Mouse (Mus musculus): Measurements from ENCODE around the gene Hoxd3. TPM values are rescaled to one million over a fixed set of nuclear protein-coding genes. Genes with fewer than 3 reads are reported as not detected.

Gene Hoxd3
- polyA plus RNA-seq, 1 experiment from 2014 or later: 2.9 TPM

GRCm38 (mm10) chr2:74669650-74670235 is 42.0 kb upstream of the Hoxd3 start:
- Histone ChIP-seq H3K9me3 (replicated peaks; ENCODE audit: control insufficient read depth, low read length) (no peaks in the 10 kb centered on the region), H3K4me2 (ENCODE audit: low read depth, low read length) (no peak overlapping the region), H3K4me3 (ENCODE audit: low read depth, low read length) (no peak overlapping the region), H3K4me1 (ENCODE audit: control insufficient read depth, insufficient read depth, low read length) (peaks cover 7% of the 10 kb centered on the region), H3K36me3 (replicated peaks; ENCODE audit: control insufficient read depth, insufficient read depth, low read depth, low read length) (no peaks in the 10 kb centered on the region), H3K27me3 (ENCODE audit: control insufficient read depth, insufficient read depth, low read length) (peaks cover 78% of the 10 kb centered on the region), H3K27ac (replicated peaks; ENCODE audit: low read depth, low read length) (no peak overlapping the region), H3K9ac (replicated peaks; ENCODE audit: low read length) (no peak overlapping the region)
- WGBS: under 1% methylated on average over 14 of the region's 14 CpGs
- DNase-seq (ENCODE audit: low spot score): no peak
- ATAC-seq (replicated peaks; ENCODE audit: insufficient number of reproducible peaks, low FRiP score, low TSS enrichment, low read depth): no peak

DNA sequence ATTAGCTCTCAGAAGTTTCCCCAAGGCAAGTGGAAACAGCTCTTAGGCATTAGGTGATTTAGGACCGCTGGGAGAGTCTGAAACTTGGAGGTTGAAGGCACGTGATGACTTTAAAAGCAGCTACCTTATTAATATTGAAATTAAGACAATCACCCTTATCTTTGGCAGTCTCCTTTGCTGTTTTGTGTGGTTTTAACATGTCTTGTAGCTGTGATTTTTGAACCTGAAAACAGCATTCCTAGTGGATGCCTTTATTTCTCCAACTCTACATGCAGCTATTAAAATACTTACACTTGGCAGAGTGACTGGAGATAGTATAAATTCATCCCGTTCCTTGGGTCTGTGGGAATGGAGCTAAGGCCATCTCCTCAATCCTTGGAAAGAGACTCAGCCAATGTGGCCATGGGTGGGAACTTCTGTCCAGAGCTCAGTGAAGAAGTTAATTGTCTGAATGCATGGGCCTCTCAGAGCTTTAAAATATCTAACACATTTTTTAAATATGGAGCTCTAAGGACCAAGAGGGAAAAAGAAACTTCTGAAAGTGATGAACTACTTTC is 41.0 kb upstream of the Hoxd3 start:
- no peak overlapping the region for H3K9ac ChIP-seq (replicated peaks; ENCODE audit: low read length)
- no peak overlapping the region for H3K4me3 ChIP-seq (ENCODE audit: low read depth, low read length)
- H3K36me3 ChIP-seq (replicated peaks; ENCODE audit: control insufficient read depth, insufficient read depth, low read depth, low read length): no peaks in the 10 kb centered on the region
- ATAC-seq (replicated peaks; ENCODE audit: insufficient number of reproducible peaks, low FRiP score, low TSS enrichment, low read depth) (no peak), DNase-seq (ENCODE audit: low spot score) (no peak)
- no peaks in the 10 kb centered on the region for H3K9me3 ChIP-seq (replicated peaks; ENCODE audit: control insufficient read depth, low read length)
- H3K4me1 ChIP-seq (ENCODE audit: control insufficient read depth, insufficient read depth, low read length): peaks cover 7% of the 10 kb centered on the region
- peaks cover 82% of the 10 kb centered on the region for H3K27me3 ChIP-seq (ENCODE audit: control insufficient read depth, insufficient read depth, low read length)
- no peak overlapping the region for H3K27ac ChIP-seq (replicated peaks; ENCODE audit: low read depth, low read length)
- H3K4me2 ChIP-seq (ENCODE audit: low read depth, low read length): no peak overlapping the region
- WGBS: 2% methylated on average over 3 of the region's 3 CpGs

GRCm38 (mm10) chr2:74671847-74672246 is 39.9 kb upstream of the Hoxd3 start:
- no peaks in the 10 kb centered on the region for H3K9me3 ChIP-seq (replicated peaks; ENCODE audit: control insufficient read depth, low read length)
- WGBS: 3% methylated on average over 5 of the region's 5 CpGs
- peaks cover 83% of the 10 kb centered on the region for H3K27me3 ChIP-seq (ENCODE audit: control insufficient read depth, insufficient read depth, low read length)
- H3K9ac ChIP-seq (replicated peaks; ENCODE audit: low read length): no peak overlapping the region
- H3K36me3 ChIP-seq (replicated peaks; ENCODE audit: control insufficient read depth, insufficient read depth, low read depth, low read length): no peaks in the 10 kb centered on the region
- DNase-seq (ENCODE audit: low spot score): no peak
- no peak for ATAC-seq (replicated peaks; ENCODE audit: insufficient number of reproducible peaks, low FRiP score, low TSS enrichment, low read depth)
- H3K27ac ChIP-seq (replicated peaks; ENCODE audit: low read depth, low read length): no peak overlapping the region
- H3K4me2 ChIP-seq (ENCODE audit: low read depth, low read length): no peak overlapping the region
- no peak overlapping the region for H3K4me3 ChIP-seq (ENCODE audit: low read depth, low read length)
- peaks cover 7% of the 10 kb centered on the region for H3K4me1 ChIP-seq (ENCODE audit: control insufficient read depth, insufficient read depth, low read length)

- Histone ChIP-seq H3K27me3 (ENCODE audit: control insufficient read depth, insufficient read depth, low read length) (peaks cover 84% of the 10 kb centered on the region), H3K4me3 (ENCODE audit: low read depth, low read length) (0 out of 2 replicates have a peak overlapping the region, but pooled peaks have one; percentile 12), H3K27ac (replicated peaks; ENCODE audit: low read depth, low read length) (no peak overlapping the region), H3K9me3 (replicated peaks; ENCODE audit: control insufficient read depth, low read length) (no peaks in the 10 kb centered on the region), H3K9ac (replicated peaks; ENCODE audit: low read length) (no peak overlapping the region; the same call in 1 of the 2 replicates), H3K4me2 (ENCODE audit: low read depth, low read length) (peak overlapping the region; percentile 42), H3K4me1 (ENCODE audit: control insufficient read depth, insufficient read depth, low read length) (peaks cover 7% of the 10 kb centered on the region), H3K36me3 (replicated peaks; ENCODE audit: control insufficient read depth, insufficient read depth, low read depth, low read length) (no peaks in the 10 kb centered on the region)
- WGBS: 1% methylated on average over 40 of the region's 40 CpGs
- DNase-seq (ENCODE audit: low spot score) (peak; percentile 80), ATAC-seq (replicated peaks; ENCODE audit: insufficient number of reproducible peaks, low FRiP score, low TSS enrichment, low read depth) (no peak)
Measured at GRCm38 (mm10) chr2:74672481-74673362, 39.0 kb upstream of the Hoxd3 start.

DNA sequence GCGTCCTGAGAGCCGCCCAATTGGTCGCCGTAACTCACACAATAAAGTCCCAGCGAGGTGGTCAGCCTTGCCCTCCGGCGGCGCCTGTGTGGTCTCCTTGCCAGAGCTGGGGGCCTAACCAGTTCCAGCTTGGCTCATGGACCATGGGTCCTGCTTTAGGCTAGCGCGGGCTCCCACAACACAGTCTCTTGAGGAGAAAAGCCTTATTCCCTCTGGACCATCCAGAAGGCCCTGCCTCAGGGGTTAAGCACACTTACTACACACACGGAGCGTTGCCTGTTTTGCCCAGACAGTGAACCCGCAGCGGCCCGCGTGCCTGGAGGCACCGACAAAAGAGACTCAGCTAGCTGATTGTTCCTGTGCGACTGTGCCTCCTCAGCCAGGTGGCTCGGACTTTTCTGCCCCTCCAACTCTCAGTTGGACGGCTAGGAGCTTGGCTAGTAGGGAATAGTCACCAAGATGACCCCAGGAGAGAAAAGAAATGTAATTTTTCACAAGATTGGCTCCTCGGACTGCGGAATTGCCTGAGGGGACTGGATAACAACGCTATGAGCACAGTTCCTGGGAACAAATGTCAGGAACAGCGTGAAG is 37.8 kb upstream of the Hoxd3 start:
- no peak for DNase-seq (ENCODE audit: low spot score)
- Histone ChIP-seq H3K9me3 (replicated peaks; ENCODE audit: control insufficient read depth, low read length) (no peaks in the 10 kb centered on the region), H3K9ac (replicated peaks; ENCODE audit: low read length) (no peak overlapping the region), H3K27me3 (ENCODE audit: control insufficient read depth, insufficient read depth, low read length) (peaks cover 83% of the 10 kb centered on the region), H3K27ac (replicated peaks; ENCODE audit: low read depth, low read length) (no peak overlapping the region), H3K4me2 (ENCODE audit: low read depth, low read length) (no peak overlapping the region), H3K4me1 (ENCODE audit: control insufficient read depth, insufficient read depth, low read length) (no peaks in the 10 kb centered on the region; the same call in 1 of the 2 replicates), H3K4me3 (ENCODE audit: low read depth, low read length) (no peak overlapping the region), H3K36me3 (replicated peaks; ENCODE audit: control insufficient read depth, insufficient read depth, low read depth, low read length) (no peaks in the 10 kb centered on the region)
- ATAC-seq (replicated peaks; ENCODE audit: insufficient number of reproducible peaks, low FRiP score, low TSS enrichment, low read depth): no peak
- 1% methylated on average over 24 of the region's 24 CpGs for WGBS

DNA sequence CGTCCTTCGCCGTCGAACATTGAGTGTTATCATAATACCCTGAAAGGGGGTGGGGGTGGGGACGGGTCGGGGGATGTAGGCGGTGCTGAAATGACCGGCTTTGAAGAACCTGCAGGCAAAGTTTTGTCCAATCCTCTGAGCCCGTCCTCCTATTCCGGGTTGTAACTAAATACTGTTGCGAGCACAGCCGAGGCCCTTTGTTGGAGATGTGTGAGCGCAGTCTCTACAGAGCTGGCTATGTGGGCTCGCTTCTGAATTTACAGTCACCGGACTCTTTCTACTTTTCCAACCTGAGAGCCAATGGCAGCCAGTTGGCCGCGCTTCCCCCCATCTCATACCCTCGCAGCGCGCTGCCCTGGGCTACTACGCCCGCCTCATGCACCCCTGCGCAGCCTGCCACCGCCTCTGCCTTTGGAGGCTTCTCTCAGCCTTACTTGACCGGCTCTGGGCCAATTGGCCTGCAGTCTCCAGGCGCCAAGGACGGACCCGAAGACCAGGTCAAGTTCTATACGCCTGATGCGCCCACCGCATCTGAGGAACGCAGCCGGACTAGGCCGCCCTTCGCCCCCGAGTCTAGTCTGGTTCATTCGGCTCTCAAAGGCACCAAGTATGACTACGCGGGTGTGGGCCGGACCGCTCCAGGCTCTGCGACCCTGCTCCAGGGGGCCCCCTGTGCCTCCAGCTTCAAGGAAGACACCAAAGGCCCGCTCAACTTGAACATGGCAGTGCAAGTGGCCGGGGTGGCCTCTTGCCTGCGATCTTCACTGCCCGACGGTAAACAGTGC is 36.7 kb upstream of the Hoxd3 start, which contains the start of gene Hoxd12:
Gene Hoxd12 (plus strand): TSS at position 133 of the 785 bp plus-strand sequence.
- Histone ChIP-seq H3K9me3 (replicated peaks; ENCODE audit: control insufficient read depth, low read length) (no peaks in the 10 kb centered on the region), H3K4me3 (ENCODE audit: low read depth, low read length) (no peak within 1 kb of the TSS), H3K27ac (replicated peaks; ENCODE audit: low read depth, low read length) (no peak within 1 kb of the TSS), H3K9ac (replicated peaks; ENCODE audit: low read length) (no peak within 1 kb of the TSS), H3K27me3 (ENCODE audit: control insufficient read depth, insufficient read depth, low read length) (peaks cover 85% of the 10 kb centered on the region), H3K4me2 (ENCODE audit: low read depth, low read length) (no peak within 1 kb of the TSS), H3K36me3 (replicated peaks; ENCODE audit: control insufficient read depth, insufficient read depth, low read depth, low read length) (no peaks in the 10 kb centered on the region), H3K4me1 (ENCODE audit: control insufficient read depth, insufficient read depth, low read length) (no peaks in the 10 kb centered on the region; the same call in 1 of the 2 replicates)
- 2% methylated on average over 47 of the region's 47 CpGs for WGBS
- DNase-seq (ENCODE audit: low spot score) (no peak), ATAC-seq (replicated peaks; ENCODE audit: insufficient number of reproducible peaks, low FRiP score, low TSS enrichment, low read depth) (no peak)

- H3K4me3 ChIP-seq (ENCODE audit: low read depth, low read length): no peak overlapping the region
- H3K27me3 ChIP-seq (ENCODE audit: control insufficient read depth, insufficient read depth, low read length): peaks cover 88% of the 10 kb centered on the region
- 5% methylated on average over 24 of the region's 24 CpGs for WGBS
- no peaks in the 10 kb centered on the region; the same call in 1 of the 2 replicates for H3K4me1 ChIP-seq (ENCODE audit: control insufficient read depth, insufficient read depth, low read length)
- no peaks in the 10 kb centered on the region for H3K36me3 ChIP-seq (replicated peaks; ENCODE audit: control insufficient read depth, insufficient read depth, low read depth, low read length)
- no peak for DNase-seq (ENCODE audit: low spot score)
- no peak for ATAC-seq (replicated peaks; ENCODE audit: insufficient number of reproducible peaks, low FRiP score, low TSS enrichment, low read depth)
- H3K4me2 ChIP-seq (ENCODE audit: low read depth, low read length): no peak overlapping the region
- no peak overlapping the region for H3K27ac ChIP-seq (replicated peaks; ENCODE audit: low read depth, low read length)
- H3K9ac ChIP-seq (replicated peaks; ENCODE audit: low read length): no peak overlapping the region
- H3K9me3 ChIP-seq (replicated peaks; ENCODE audit: control insufficient read depth, low read length): no peaks in the 10 kb centered on the region
Measured at GRCm38 (mm10) chr2:74675666-74676282, 36.0 kb upstream of the Hoxd3 start.
